18 mouse cellular contexts compared by ENCODE assay signal in genomic region chr9:62611452-62611851, GRCm38 (mm10).
A peak's percentile ranks its signal among the peaks of the same experiment; 100 is the strongest.
DNase-seq lines count a peak whose midpoint lies in the region; ATAC-seq and TF ChIP-seq lines count a peak whose summit lies in the region.
"Had no signal": no experiment of that assay in that cellular context is flagged by ENCODE, and none has a peak within 500 bp of the region (broad histone marks: within the 10 kb centered on the region; RNA-seq: fewer than 3 reads in every experiment).

No protein-coding gene starts in this region.

- no peak for ATAC-seq in midbrain, embryonic 11.5 days (ENCODE audit: low FRiP score)
- ATAC-seq in midbrain, postnatal 0 days (ENCODE audit: low FRiP score): no peak
- no peak for ATAC-seq in limb, embryonic 15.5 days (ENCODE audit: insufficient number of reproducible peaks, low FRiP score, low TSS enrichment, low read depth)
- no peak for ATAC-seq in liver, postnatal 0 days
- ATAC-seq in liver, embryonic 11.5 days (replicated peaks; ENCODE audit: low FRiP score): no peak
- ATAC-seq: midbrain, embryonic 15.5 days had no signal

- H3K27me3 ChIP-seq in midbrain, embryonic 11.5 days (ENCODE audit: control insufficient read depth, insufficient read depth, low read length): no peaks in the 10 kb centered on the region
- H3K27me3 ChIP-seq in midbrain, postnatal 0 days (ENCODE audit: insufficient read depth, low read length): no peaks in the 10 kb centered on the region
- H3K27me3 ChIP-seq in limb, embryonic 15.5 days: no peaks in the 10 kb centered on the region
- H3K27me3 ChIP-seq in liver, postnatal 0 days (ENCODE audit: insufficient read depth, low read length): no peaks in the 10 kb centered on the region
- no peaks in the 10 kb centered on the region for H3K27me3 ChIP-seq in liver, embryonic 11.5 days (replicated peaks; ENCODE audit: control insufficient read depth, insufficient read depth, low read length)
- H3K27me3 ChIP-seq: hindbrain, embryonic 15.5 days; midbrain, embryonic 15.5 days; neural tube, embryonic 12.5 days; stomach, embryonic 15.5 days had no signal

- no peaks in the 10 kb centered on the region for H3K36me3 ChIP-seq in midbrain, embryonic 11.5 days (ENCODE audit: control insufficient read depth, insufficient read depth, low read length)
- H3K36me3 ChIP-seq in midbrain, postnatal 0 days (ENCODE audit: insufficient read depth, low read length): no peaks in the 10 kb centered on the region
- H3K36me3 ChIP-seq in limb, embryonic 15.5 days: no peaks in the 10 kb centered on the region
- no peaks in the 10 kb centered on the region for H3K36me3 ChIP-seq in liver, postnatal 0 days (replicated peaks; ENCODE audit: insufficient read depth, low read length)
- no peaks in the 10 kb centered on the region for H3K36me3 ChIP-seq in liver, embryonic 11.5 days (ENCODE audit: control insufficient read depth, insufficient read depth, low read length)
- H3K36me3 ChIP-seq: hindbrain, embryonic 15.5 days; midbrain, embryonic 15.5 days; neural tube, embryonic 12.5 days; stomach, embryonic 15.5 days had no signal

- TF ChIP-seq CTCF in midbrain, postnatal 0 days (IDR thresholded peaks at IDR 0.05): no peak
- TF ChIP-seq CTCF in liver, postnatal 0 days (IDR thresholded peaks at IDR 0.05; ENCODE audit: low read depth): no peak

- H3K4me1 ChIP-seq in midbrain, embryonic 11.5 days (ENCODE audit: control insufficient read depth, insufficient read depth, low read length): peaks cover 7% of the 10 kb centered on the region
- no peaks in the 10 kb centered on the region for H3K4me1 ChIP-seq in midbrain, postnatal 0 days (ENCODE audit: insufficient read depth, low read length)
- H3K4me1 ChIP-seq in limb, embryonic 15.5 days: peaks cover 31% of the 10 kb centered on the region
- no peaks in the 10 kb centered on the region for H3K4me1 ChIP-seq in liver, postnatal 0 days (ENCODE audit: insufficient read depth)
- no peaks in the 10 kb centered on the region for H3K4me1 ChIP-seq in liver, embryonic 11.5 days (replicated peaks; ENCODE audit: control insufficient read depth, insufficient read depth, low read length)
- H3K4me1 ChIP-seq: hindbrain, embryonic 15.5 days; midbrain, embryonic 15.5 days had no signal

- no peak overlapping the region for H3K4me2 ChIP-seq in midbrain, embryonic 11.5 days
- no peak overlapping the region for H3K4me2 ChIP-seq in midbrain, postnatal 0 days (ENCODE audit: low read depth, low read length, poor library complexity, severe bottlenecking)
- H3K4me2 ChIP-seq in limb, embryonic 15.5 days: no peak overlapping the region
- H3K4me2 ChIP-seq in liver, postnatal 0 days (ENCODE audit: low read depth, low read length): no peak overlapping the region
- H3K4me2 ChIP-seq in liver, embryonic 11.5 days: no peak overlapping the region
- H3K4me2 ChIP-seq: hindbrain, embryonic 15.5 days; midbrain, embryonic 15.5 days; neural tube, embryonic 12.5 days; stomach, embryonic 15.5 days had no signal

- H3K4me3 ChIP-seq in midbrain, embryonic 11.5 days (ENCODE audit: low read depth, low read length): no peak overlapping the region
- H3K4me3 ChIP-seq in midbrain, postnatal 0 days (ENCODE audit: low read depth, low read length): no peak overlapping the region
- H3K4me3 ChIP-seq in limb, embryonic 15.5 days: no peak overlapping the region
- H3K4me3 ChIP-seq in liver, postnatal 0 days (ENCODE audit: low read depth, low read length): no peak overlapping the region
- no peak overlapping the region for H3K4me3 ChIP-seq in liver, embryonic 11.5 days (ENCODE audit: low read depth, low read length)
- H3K4me3 ChIP-seq: hindbrain, embryonic 15.5 days; midbrain, embryonic 15.5 days; neural tube, embryonic 12.5 days; stomach, embryonic 15.5 days had no signal

- no peak overlapping the region for H3K9ac ChIP-seq in midbrain, embryonic 11.5 days (ENCODE audit: low read length)
- H3K9ac ChIP-seq in midbrain, postnatal 0 days (replicated peaks; ENCODE audit: low read length, poor library complexity, severe bottlenecking): no peak overlapping the region
- no peak overlapping the region for H3K9ac ChIP-seq in limb, embryonic 15.5 days
- no peak overlapping the region for H3K9ac ChIP-seq in liver, postnatal 0 days (replicated peaks)
- no peak overlapping the region for H3K9ac ChIP-seq in liver, embryonic 11.5 days (ENCODE audit: low read depth, low read length)
- H3K9ac ChIP-seq: hindbrain, embryonic 15.5 days; midbrain, embryonic 15.5 days; neural tube, embryonic 12.5 days; stomach, embryonic 15.5 days had no signal

- WGBS in midbrain, embryonic 11.5 days: 73% methylated on average over 2 of the region's 2 CpGs
- WGBS in midbrain, postnatal 0 days: 65% methylated on average over 2 of the region's 2 CpGs
- WGBS in limb, embryonic 15.5 days: 19% methylated on average over 2 of the region's 2 CpGs
- 54% methylated on average over 2 of the region's 2 CpGs for WGBS in liver, postnatal 0 days (ENCODE audit: insufficient replicate concordance)
- 58% methylated on average over 2 of the region's 2 CpGs for WGBS in liver, embryonic 11.5 days

- DNase-seq in embryo, embryonic 10.5 days (ENCODE audit: low spot score): peak; percentile 26
- DNase-seq in embryo, embryonic 9.5 days (ENCODE audit: extremely low spot score): no peak
- DNase-seq in midbrain, embryonic 11.5 days (ENCODE audit: low spot score, missing footprints): peak; percentile 60
- DNase-seq in midbrain, postnatal 0 days (ENCODE audit: low spot score): no peak
- peak; percentile 31 for DNase-seq in gastrocnemius, postnatal 10 days
- DNase-seq in liver, postnatal 0 days: no peak
- no peak for DNase-seq in liver, embryonic 11.5 days (ENCODE audit: low spot score)
- DNase-seq: adrenal gland, adult 2 months; cerebellum, adult 18-20 months; kidney, adult 11 months; kidney, postnatal 36 days; lung, postnatal 36 days; thymus, postnatal 25 days had no signal

- no peak overlapping the region for H3K27ac ChIP-seq in midbrain, embryonic 11.5 days (ENCODE audit: low read depth, low read length)
- H3K27ac ChIP-seq in midbrain, postnatal 0 days (ENCODE audit: low read depth, low read length): no peak overlapping the region
- H3K27ac ChIP-seq in limb, embryonic 15.5 days: peak overlapping the region; percentile 57
- no peak overlapping the region for H3K27ac ChIP-seq in liver, postnatal 0 days (ENCODE audit: low read depth)
- no peak overlapping the region for H3K27ac ChIP-seq in liver, embryonic 11.5 days (ENCODE audit: low read depth, low read length)
- H3K27ac ChIP-seq: hindbrain, embryonic 15.5 days; midbrain, embryonic 15.5 days; neural tube, embryonic 12.5 days; stomach, embryonic 15.5 days had no signal

- no peaks in the 10 kb centered on the region for H3K9me3 ChIP-seq in midbrain, embryonic 11.5 days (ENCODE audit: control insufficient read depth, low read length)
- no peaks in the 10 kb centered on the region for H3K9me3 ChIP-seq in midbrain, postnatal 0 days (ENCODE audit: low read length)
- H3K9me3 ChIP-seq in limb, embryonic 15.5 days: no peaks in the 10 kb centered on the region
- H3K9me3 ChIP-seq in liver, postnatal 0 days (ENCODE audit: low read length): no peaks in the 10 kb centered on the region
- no peaks in the 10 kb centered on the region for H3K9me3 ChIP-seq in liver, embryonic 11.5 days (ENCODE audit: control insufficient read depth, low read length)
- H3K9me3 ChIP-seq: hindbrain, embryonic 15.5 days; midbrain, embryonic 15.5 days; neural tube, embryonic 12.5 days; stomach, embryonic 15.5 days had no signal

- no peak for TF ChIP-seq EP300 in liver, postnatal 0 days (IDR thresholded peaks at IDR 0.05; ENCODE audit: low read depth)

Comparison
In these comparisons a context has a peak if more than half of its experiments do, and no peak if none do; other contexts are left out.
1. DNase-seq: peak in embryo, embryonic 10.5 days (single experiment), midbrain, embryonic 11.5 days (single experiment) and gastrocnemius, postnatal 10 days (single experiment); none in embryo, embryonic 9.5 days (single experiment), midbrain, postnatal 0 days (single experiment), liver, postnatal 0 days (single experiment) and liver, embryonic 11.5 days (single experiment).